Mouse (Mus musculus) ES-Bruce4 (cell line): ENCODE data around the gene Plin4. TPM values are rescaled to one million over a fixed set of nuclear protein-coding genes. Genes with fewer than 3 reads are reported as not detected.

Experiments used
- H3K27ac ChIP-seq: 2 replicates; pipeline ENCODE4 v1.5.1; 2012; ENCODE audit warnings: low read length, inconsistent platforms; ENCODE audit not compliant: insufficient read depth
- H3K27me3 ChIP-seq: 2 replicates; pipeline ENCODE4 v1.6.1; 2012; ENCODE audit warnings: mild to moderate bottlenecking, low read length, inconsistent platforms; ENCODE audit not compliant: control insufficient read depth, poor library complexity, insufficient read depth, severe bottlenecking
- H3K36me3 ChIP-seq: 2 replicates; pipeline ENCODE4 v1.6.1; 2012; ENCODE audit warnings: inconsistent platforms, mild to moderate bottlenecking, low read length, moderate library complexity; ENCODE audit not compliant: control insufficient read depth, poor library complexity, insufficient read depth, severe bottlenecking
- H3K4me1 ChIP-seq: one replicate; pipeline ENCODE4 v1.8.1; 2011; ENCODE audit warnings: low read length; ENCODE audit not compliant: control insufficient read depth, insufficient read depth
- H3K4me3 ChIP-seq: 2 replicates; pipeline ENCODE4 v1.5.1; 2011; ENCODE audit warnings: low read depth, mild to moderate bottlenecking, low read length
- H3K9ac ChIP-seq: 2 replicates; pipeline ENCODE4 v1.6.1; 2012; ENCODE audit warnings: low read depth, mild to moderate bottlenecking, inconsistent platforms; ENCODE audit not compliant: poor library complexity, severe bottlenecking
- H3K9me3 ChIP-seq: replicated peaks from 2 replicates; pipeline ENCODE4 v1.6.1; 2012; ENCODE audit warnings: mild to moderate bottlenecking, low read length, inconsistent platforms; ENCODE audit not compliant: control insufficient read depth, poor library complexity, insufficient read depth, severe bottlenecking
- CTCF ChIP-seq: IDR thresholded peaks from one replicate; pipeline ENCODE4 v1.8.1; 2011; ENCODE audit warnings: low read depth, low read length
- EP300 ChIP-seq: IDR thresholded peaks from 2 replicates; pipeline ENCODE4 v1.6.1; 2011; ENCODE audit warnings: low read depth, low read length; ENCODE audit not compliant: insufficient read depth
- POLR2A ChIP-seq: IDR thresholded peaks from one replicate; pipeline ENCODE4 v1.8.1; 2011; ENCODE audit warnings: low read length; ENCODE audit not compliant: insufficient read depth
- polyA plus RNA-seq: library from polyadenylated mRNA; stranded (reverse); fragments of >200 nt; gene quantifications from 2 replicates; pipeline ENCODE4 v1.2.4, GENCODE M21; 2011; ENCODE audit warnings: low read depth; ENCODE audit not compliant: missing spikeins, insufficient read depth, insufficient read length

Plin4 gene
- polyA plus RNA-seq, 1 experiment: 0.21 TPM

- TF ChIP-seq POLR2A (no peak), EP300 (no peak), CTCF (no peak)
These were observed 36.5 kb upstream of the Plin4 start for GRCm38 (mm10) chr17:56146131-56146530.

GRCm38 (mm10) chr17:56144546-56144945, 34.9 kb upstream of the Plin4 start:
- peaks cover 3% of the 10 kb centered on the region for H3K4me1 ChIP-seq
- no peaks in the 10 kb centered on the region for H3K9me3 ChIP-seq
- no peak for TF ChIP-seq POLR2A
- TF ChIP-seq CTCF: no peak
- TF ChIP-seq EP300: no peak
- H3K9ac ChIP-seq: no peak overlapping the region
- no peak overlapping the region for H3K27ac ChIP-seq
- H3K36me3 ChIP-seq: no peaks in the 10 kb centered on the region
- no peak overlapping the region for H3K4me3 ChIP-seq
- no peaks in the 10 kb centered on the region for H3K27me3 ChIP-seq

More at GRCm38 (mm10) chr17:56146131-56146530, 36.5 kb upstream of the Plin4 start:
- Histone ChIP-seq H3K4me1 (peaks cover 3% of the 10 kb centered on the region), H3K27ac (no peak overlapping the region), H3K9ac (no peak overlapping the region), H3K9me3 (no peaks in the 10 kb centered on the region), H3K36me3 (no peaks in the 10 kb centered on the region), H3K27me3 (no peaks in the 10 kb centered on the region), H3K4me3 (no peak overlapping the region)

- Histone ChIP-seq H3K9ac (peak overlapping the region; percentile 51), H3K27me3 (no peaks in the 10 kb centered on the region), H3K27ac (no peak overlapping the region), H3K4me1 (peaks cover 3% of the 10 kb centered on the region), H3K4me3 (peak overlapping the region; percentile 76), H3K36me3 (no peaks in the 10 kb centered on the region), H3K9me3 (no peaks in the 10 kb centered on the region)
- TF ChIP-seq POLR2A (no peak), CTCF (no peak), EP300 (0 out of 2 replicates have a peak, but pooled peaks have one; percentile 16)
These were observed 32.4 kb upstream of the Plin4 start for GRCm38 (mm10) chr17:56141702-56142605.

- Histone ChIP-seq H3K9ac (peak within 1 kb of the TSS; percentile 25; the same call in 1 of the 2 replicates), H3K4me1 (no peaks in the 10 kb centered on the region), H3K9me3 (no peaks in the 10 kb centered on the region), H3K4me3 (peak within 1 kb of the TSS; percentile 75), H3K27me3 (no peaks in the 10 kb centered on the region), H3K27ac (no peak within 1 kb of the TSS), H3K36me3 (no peaks in the 10 kb centered on the region)
- TF ChIP-seq POLR2A (no peak), CTCF (no peak), EP300 (no peak)
These were observed 30.4 kb upstream of the Plin4 start, which contains the start of gene Sema6b for GRCm38 (mm10) chr17:56139858-56140595. Gene Sema6b (minus strand): TSS chr17:56140343.

- TF ChIP-seq POLR2A (no peak), EP300 (no peak), CTCF (no peak)
- peak overlapping the region; percentile 75; the same call in 1 of the 2 replicates for H3K4me3 ChIP-seq
- no peaks in the 10 kb centered on the region for H3K36me3 ChIP-seq
- H3K27ac ChIP-seq: no peak overlapping the region
- no peaks in the 10 kb centered on the region for H3K4me1 ChIP-seq
- no peaks in the 10 kb centered on the region for H3K27me3 ChIP-seq
- peak overlapping the region; percentile 25; the same call in 1 of the 2 replicates for H3K9ac ChIP-seq
- H3K9me3 ChIP-seq: no peaks in the 10 kb centered on the region
These were observed 29.8 kb upstream of the Plin4 start for GRCm38 (mm10) chr17:56139355-56139754.
